Mouse (Mus musculus) CH12F3 (cell line): ENCODE data around the gene Mepce.

ENCODE experiments used
- in situ Hi-C: fragments of 300-500 bp; cut with MboI; formaldehyde crosslinking; loops from 2 replicates; pipeline ENCODE4 v1.14.3; 2020; ENCODE audit warnings: low sequenced_read_pairs

Gene Mepce

DNA sequence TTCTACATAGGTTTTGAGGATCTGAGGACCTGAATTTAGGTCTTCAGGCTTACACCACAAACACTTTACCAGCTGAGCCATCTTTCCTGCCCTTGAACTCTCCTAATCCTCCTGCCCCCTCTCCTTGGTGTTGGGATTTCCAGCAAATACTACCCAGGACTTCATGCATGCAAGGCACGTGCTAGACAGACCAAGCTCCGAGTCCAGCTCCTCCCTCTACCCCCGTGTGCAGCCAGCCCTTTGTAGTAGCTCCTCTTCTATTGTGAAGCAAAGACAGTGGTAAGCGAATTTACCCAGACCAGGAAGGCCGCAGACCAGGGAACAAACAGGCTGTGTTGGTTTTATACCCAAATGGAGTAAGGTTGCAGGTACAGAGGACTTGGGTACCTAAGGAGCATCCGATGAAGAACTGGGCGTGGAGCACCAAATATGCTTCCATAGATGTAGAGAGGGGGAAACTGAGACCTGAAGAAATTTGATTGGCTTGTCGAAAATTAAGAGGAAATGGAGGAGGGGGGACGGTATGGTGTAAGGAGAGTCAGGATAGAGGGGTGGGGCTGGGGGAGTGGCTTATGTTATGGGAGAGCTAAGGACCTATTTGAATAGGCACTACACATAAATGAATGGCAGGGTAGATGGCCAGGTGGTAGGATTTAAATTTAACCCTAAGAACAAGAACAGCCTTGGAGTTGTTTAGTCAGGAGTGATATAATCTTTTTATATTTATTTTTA is 22.7 kb downstream of the Mepce start:
- in situ Hi-C loops = loop anchor here (5.0 to 25.0 kb wide), 2 partner anchors 102 to 227 kb away; partner anchors contain the start of genes Epo and Gnb2

DNA sequence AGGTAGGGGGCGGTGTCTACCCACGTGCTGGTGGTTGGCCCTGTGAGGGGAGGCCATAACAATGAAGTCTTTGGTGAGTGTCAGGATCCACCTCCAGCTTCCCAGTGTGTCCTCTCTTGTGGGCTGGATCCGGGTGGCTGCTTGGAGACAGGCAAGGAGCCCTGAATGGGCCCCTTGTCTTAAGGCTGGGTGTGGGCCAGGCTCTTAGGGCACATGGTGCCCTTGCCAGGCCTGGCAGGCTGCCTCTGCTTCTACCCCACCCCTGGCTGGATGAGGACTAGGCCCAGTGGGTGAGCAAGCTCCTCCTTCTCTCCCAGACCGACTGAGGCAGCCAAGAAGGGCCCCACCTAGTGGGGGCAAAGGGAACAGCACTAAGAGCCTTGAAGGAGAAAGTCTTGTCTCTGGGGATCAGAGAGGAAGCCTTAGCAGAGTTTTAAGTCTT is 27.5 kb downstream of the Mepce start:
- in situ Hi-C loops = loop anchor here (5.0 to 25.0 kb wide), 2 partner anchors 98 to 223 kb away; partner anchors contain the start of genes Epo and Gnb2

DNA sequence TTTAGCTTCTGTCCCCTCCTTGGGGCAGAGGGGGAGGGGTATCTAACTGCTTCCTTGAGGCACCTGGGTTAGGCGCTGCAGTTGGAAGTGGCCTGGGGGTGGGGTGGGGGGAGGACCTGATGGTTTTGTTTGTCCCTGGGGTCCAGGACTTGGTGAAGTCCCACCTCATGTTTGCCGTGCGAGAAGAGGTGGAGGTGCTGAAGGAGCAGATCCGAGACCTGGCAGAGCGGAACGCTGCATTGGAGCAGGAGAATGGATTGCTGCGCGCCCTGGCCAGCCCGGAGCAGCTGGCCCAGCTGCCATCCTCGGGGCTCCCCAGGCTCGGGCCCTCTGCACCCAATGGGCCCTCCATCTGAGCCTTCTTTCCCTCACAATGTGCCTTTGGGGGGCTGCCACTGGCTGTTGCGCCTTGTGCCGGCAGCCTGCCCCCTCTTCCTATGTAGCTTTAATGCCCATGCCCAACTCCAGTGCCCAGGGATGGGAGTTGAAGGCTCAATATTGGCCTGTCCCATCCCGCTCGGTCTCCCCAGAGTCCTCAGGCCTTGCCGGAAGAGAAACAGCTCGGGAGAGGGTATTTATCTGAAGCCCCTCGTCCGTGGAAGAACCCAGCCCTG is 28.4 kb downstream of the Mepce start:
- in situ Hi-C loops = loop anchor here (25.0 kb wide), 1 partner anchor 222 kb away; the partner anchor contains the start of genes Epo and Gnb2

DNA sequence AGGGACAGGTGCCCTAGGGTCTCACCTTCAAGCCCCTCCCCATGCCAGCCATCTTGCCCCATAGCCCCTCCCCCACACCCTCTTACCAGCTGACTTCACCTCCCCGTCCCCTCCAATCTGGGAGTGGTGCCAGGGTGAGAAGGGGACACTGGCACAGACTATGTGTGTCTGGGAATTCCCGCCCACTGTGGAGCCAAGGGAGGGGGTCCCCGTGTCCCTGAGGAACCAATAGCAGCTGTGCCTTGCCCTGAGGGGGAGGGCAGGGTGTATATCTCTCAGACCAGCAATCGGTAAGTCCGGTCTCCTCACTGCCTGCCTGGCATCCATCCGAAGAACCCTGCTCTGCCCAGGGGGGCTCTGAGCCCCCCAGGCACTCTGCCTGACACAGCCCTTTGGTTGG is 29.6 kb downstream of the Mepce start:
- in situ Hi-C loops = loop anchor here (25.0 kb wide), 1 partner anchor 221 kb away; the partner anchor contains the start of genes Epo and Gnb2

DNA sequence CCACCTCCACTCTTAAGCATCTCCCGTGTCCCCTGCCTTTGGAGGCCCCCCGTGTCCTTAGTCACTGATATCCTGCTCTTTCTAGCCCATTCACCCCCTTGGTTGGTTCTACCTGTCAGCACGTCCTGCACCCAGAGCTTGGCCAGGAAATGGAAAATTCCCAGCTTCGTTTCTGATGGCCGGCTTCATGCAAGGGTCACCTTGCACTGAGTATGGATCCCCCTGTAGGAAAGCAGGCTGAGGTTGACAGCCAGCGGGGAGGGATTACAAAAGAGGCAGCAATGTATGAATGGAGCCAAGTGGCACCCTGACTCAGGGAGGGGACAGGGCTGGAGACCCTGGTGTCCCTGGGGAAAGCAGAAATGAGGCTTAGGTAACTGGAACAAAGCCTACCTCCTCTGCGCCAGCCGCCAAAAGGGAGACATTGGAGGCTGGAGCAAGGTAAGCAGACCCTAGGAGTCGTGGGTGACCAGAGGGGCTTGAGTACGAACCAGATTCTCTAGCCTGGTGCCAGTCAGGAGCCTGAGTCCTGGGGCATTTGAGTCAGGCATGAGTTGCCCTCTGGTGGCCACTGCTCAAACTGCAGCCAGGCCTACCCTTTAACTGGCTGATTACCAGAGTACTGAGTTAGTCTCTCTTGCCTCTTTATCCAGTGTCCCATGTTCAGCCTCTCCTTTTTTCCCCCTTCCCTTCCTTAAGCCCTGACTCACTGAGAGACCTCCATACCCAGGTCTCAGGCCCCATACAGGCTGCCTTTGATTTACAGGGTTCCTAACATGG is 30.4 kb downstream of the Mepce start:
- in situ Hi-C loops = loop anchor here (25.0 kb wide), 1 partner anchor 220 kb away; the partner anchor contains the start of genes Epo and Gnb2

DNA sequence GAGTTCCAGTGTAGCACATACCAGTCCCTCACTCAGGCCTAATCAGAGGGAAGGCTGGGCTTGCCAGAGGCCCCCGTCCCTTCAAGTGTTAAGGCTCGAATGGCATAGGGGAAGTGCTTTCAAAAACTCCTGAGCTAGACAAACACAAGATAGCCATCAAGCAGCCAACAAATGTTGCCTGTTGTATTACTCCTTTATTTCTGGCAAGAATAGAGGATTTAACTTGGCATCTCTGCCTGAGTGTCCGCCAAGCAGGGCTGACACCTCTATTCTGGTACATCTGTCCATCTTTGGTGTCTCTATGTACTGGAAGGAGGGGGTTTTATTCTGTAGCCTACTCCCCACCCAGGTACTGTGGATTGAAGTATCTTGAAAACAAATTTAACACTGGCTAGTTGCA is 31.3 kb downstream of the Mepce start:
- in situ Hi-C loops = loop anchor here (25.0 kb wide), 1 partner anchor 219 kb away; the partner anchor contains the start of genes Epo and Gnb2

DNA sequence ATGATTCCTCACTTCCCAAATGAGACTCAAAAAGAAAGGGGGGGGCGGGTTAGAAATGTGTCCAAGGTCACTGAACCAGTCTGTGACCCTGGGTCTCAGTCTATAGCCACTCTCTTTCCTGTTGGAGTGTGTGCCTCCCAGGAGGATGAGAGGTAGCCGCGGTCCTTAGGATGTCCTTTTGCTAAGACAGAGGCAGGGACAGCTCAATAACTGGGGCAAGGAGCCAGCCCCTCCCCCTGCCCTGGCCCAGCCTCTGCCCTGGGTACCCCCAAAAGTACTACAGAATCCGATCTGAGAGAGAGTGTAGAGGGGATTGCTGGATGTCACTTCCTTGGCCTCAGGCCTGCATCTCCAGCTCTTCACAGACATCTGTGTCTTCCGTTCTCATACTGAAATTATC is 32.0 kb downstream of the Mepce start:
- in situ Hi-C loops = loop anchor here (25.0 kb wide), 1 partner anchor 218 kb away; the partner anchor contains the start of genes Epo and Gnb2

DNA sequence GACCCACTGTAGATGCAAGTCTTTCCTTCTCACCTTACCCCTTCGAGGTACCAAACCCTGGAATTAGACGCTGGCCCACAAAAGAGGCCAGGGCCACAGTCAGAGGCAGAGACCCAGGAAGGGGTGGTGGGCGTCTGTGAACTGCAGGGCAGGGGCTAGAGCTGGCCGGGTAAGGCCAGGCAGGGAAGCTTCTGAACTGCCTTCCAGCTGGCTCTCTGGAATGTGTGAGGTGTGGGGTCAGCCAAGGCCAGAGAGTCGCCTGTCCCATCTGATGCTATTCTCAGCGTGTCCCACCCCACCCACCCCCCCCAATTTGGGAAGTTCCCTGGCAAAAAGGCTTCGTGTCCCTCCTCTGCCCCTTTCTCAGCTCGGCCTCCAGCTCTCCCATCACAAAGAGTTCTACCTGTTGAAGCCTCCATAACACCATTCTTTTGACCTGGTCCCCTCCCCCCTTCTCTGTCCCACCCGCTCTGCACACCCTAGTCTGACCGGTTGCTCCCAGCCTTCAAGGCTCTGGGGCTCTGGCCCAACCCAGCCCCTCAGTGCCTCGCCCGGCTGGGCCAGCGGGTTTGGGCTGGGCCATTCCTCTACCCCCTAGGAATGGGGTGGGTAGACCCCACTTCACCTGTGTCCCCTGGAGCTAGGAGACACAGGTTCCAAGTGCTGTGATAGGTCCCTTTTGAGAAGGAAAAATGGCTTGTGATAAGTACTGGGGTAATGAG is 34.2 kb downstream of the Mepce start:
- in situ Hi-C loops = loop anchor here (25.0 kb wide), 1 partner anchor 216 kb away; the partner anchor contains the start of genes Epo and Gnb2

DNA sequence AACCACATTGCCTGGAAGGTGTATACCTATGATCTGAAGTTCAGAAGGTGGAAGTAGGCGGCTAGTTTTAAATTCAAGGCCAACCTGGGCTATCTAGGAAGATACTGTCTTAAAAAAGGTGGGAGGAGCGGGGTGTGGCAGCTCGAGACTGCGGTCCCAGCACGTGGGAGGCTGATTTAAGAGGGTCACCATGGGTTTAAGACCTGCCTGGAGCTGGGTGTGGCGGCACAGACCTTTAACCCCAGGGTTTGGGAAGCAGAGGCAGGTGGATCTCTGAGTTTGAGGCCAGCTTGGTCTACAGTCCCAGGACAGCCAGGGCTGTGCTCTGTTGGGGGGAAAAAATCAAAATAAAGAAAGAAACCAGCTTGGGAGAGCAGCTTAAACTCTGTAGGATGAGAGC is 35.5 kb downstream of the Mepce start:
- in situ Hi-C loops = loop anchor here (25.0 kb wide), 1 partner anchor 215 kb away; the partner anchor contains the start of genes Epo and Gnb2

DNA sequence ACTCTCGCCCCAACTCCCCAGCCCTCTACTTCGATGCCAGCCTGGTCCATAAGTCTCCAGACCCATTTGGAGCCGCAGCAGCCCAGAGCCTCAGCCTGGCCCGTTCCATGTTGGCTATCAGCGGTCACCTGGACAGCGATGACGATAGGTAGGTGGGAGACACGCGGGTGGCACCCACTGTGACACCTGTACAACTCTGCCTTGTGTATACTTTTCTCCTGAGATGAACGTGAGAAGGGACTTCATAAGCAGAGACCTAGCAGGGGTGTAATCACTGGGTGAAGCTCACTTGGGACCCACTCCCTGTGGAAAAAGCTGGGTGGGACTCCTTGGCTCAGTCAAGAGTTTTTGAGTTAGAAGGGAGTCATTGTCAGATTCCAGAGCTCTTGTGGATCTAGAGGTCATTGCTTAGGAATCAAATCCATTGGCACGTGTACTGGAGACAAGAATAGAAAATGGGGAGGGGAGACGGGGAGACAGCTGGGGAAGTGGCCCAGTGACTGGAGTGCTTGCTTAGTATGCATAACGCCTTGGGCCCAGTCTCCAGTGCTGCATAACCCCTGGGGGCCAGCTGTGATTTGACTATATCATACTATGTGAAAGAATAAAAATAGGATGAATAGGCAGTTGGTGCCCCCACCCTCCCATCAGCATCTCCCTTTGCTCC is 36.1 kb downstream of the Mepce start:
- in situ Hi-C loops = loop anchor here (25.0 kb wide), 1 partner anchor 214 kb away; the partner anchor contains the start of genes Epo and Gnb2

DNA sequence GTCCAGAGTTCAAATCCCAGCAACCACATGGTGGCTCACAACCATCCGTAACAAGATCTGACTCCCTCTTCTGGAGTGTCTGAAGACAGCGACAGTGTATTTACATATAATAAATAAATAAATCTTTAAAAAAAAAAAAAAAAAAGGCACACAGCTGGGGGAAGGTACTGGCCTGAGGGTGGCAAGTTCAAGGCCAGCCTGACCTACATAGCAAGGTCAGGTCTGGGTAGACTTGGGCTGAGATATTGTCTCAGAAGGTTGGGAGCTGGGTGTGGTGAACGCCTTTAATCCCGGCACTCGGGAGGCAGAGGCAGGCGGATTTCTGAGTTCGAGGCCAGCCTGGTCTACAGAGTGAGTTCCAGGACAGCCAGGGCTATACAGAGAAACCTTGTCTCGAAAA is 37.2 kb downstream of the Mepce start:
- in situ Hi-C loops = loop anchor here (25.0 kb wide), 1 partner anchor 213 kb away; the partner anchor contains the start of genes Epo and Gnb2

DNA sequence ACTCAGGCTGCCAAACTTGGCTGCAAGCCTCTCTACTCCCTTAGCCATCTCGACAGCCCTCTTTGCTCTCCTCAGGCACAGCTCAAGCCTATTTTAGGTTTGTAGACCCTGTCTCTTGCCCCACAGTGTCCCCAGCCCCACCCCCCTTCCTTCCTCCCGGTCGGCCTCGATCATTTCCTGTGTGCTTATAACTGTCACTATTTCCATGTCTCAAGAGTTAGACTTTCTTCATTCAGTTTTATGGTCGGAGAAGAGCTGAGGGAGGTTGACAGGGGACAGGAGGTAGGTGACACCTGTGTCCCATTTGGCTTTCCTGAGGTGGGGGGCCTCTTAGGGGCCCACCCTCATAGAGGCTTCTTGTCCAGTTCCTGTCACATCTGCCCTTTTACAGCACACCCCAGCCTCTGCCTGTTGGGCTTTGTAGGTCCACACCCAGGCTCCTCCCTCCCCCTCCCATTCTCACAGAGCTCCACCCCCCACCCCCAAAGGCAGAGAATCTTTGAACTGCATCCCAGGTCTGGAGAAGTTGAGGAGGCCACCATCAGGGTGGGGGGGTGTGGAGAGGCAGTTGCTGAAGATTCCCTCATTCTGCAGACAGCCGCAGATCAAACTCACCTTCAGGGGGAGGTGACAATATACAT is 38.1 kb downstream of the Mepce start:
- in situ Hi-C loops = no loop called here

DNA sequence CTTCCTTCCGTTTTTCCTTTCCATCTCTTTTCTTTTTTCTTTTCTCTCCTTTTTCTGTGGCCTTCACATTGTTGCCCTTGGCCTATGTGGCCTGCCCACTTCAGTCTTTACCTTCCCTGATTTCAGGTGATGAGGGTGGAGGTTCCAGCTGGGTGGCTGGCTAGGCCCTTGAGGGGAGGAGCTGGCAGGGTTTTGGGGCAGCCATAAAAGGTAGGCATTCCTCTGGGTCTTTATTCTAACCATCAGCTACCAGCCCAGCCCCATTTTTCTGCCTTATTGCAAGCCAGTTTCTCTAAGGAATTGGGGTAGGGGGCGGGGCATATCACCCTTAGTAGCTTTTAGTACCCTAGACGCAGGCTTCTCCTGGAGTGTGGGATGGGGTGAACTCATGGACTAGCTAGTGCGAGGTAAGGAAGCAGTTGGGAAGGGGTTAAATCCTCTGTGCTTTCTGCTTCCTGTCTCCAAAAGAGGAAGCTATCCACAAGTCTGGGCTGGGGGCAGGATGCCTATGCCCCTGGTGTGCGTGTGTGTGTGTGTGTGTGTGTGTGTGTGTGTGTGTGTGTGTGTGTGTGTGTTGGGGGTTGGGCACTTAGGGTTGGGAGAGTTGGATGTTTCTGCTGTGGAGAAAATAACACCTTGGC is 39.2 kb downstream of the Mepce start:
- in situ Hi-C loops = no loop called here

DNA sequence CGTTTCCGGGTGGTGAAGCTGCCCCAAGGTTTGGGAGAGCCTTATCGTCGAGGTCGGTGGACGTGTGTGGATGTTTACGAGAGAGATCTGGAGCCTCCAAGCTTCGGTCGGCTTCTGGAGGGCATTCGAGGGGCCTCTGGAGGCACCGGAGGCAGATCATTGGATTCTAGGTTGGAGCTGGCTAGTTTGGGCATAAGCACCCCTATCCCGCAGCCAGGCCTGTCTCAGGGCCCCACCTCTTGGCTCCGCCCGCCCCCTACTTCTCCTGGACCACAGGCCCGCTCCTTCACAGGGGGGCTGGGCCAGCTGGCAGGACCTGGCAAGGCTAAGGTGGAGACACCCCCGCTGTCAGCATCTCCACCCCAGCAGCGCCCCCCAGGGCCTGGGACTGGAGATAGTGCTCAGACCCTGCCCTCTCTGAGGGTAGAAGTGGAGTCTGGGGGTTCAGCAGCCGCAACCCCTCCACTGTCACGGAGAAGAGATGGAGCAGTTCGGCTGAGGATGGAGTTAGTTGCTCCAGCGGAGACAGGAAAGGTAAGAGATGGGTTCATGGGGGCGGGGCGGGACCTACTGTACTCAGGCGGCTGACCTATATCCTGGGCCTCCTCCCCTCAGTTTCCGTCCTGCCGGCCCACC is 40.0 kb downstream of the Mepce start:
- in situ Hi-C loops = no loop called here

DNA sequence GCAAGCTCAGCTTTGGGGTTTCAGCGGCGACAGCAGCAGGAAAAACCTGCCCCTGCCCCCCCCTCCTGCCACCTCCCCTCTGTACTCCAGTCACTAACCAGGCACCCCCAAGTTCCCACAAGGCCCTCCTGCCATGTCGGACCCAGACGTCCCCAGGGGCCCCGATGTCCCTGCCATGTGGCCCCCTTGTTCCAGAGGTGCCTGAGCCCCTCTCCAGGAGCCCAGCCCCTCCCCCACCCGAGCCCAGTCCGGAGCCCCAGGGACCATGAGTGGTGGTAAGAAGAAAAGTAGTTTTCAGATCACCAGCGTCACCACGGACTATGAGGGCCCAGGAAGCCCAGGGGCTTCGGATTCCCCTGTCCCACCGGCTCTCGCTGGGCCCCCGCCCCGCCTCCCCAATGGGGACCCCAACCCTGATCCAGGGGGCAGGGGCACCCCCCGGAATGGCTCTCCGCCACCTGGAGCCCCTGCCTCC is 40.6 kb downstream of the Mepce start:
- in situ Hi-C loops = no loop called here

DNA sequence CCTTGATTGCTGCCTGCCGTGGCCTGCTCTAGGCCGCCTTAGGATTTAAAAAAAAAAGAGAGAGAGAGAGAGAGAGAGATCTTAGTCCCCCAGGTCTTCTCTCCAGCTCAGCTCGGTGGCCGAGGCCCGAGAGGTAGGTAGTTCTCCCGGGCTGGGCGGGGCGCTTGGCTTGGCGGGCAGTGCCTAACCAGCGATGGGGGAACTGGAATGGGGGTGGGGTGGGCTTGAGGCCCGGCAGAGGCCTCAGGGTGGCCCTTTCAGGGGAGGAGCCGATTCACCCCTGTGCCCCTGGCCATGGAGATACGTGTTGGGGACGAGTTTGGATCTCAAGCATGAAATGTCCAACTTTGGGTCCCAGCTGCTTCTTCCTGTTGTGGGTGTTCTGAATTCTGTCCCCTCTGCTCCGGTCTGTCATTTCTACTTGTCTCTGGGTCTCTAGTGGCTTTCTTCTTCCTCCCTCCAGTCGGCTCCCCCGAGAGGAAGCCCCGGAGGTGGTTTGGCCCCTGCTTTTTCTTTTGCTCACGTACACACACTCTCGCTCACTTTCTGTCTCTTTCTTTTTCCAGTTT is 41.1 kb downstream of the Mepce start:
- in situ Hi-C loops = no loop called here
